Mouse (Mus musculus): ENCODE data around the gene Zfp790. TPM values are rescaled to one million over a fixed set of nuclear protein-coding genes. Genes with fewer than 3 reads are reported as not detected.
A peak's percentile ranks its signal among the peaks of the same experiment; 100 is the strongest.

Zfp790 gene
- polyA plus RNA-seq, 1 experiment from 2014 or later: 9.1 TPM

DNA sequence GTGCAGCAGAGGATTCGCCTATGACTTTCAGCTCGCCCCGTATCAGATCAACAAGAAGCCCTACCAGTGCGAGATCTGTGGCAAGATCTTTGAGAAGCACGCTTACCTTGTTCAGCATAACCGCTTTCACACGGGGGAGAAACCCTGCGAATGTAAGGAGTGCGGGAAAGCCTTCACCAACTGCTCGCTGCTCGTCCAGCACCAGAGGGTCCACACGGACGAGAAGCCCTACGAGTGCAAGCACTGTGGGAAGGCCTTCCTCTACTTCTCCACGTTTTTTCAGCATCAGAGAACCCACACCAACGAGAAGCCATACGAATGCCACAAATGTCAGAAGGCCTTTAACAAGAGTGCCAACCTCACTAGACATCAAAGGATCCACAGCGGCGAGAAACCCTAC lies 39.3 kb upstream of the Zfp790 start:
- H3K4me1 ChIP-seq (ENCODE audit: insufficient read depth, low read depth, low read length): no peaks in the 10 kb centered on the region
- 96% methylated on average over 19 of the region's 19 CpGs for WGBS
- H3K4me3 ChIP-seq (ENCODE audit: low read depth, low read length): no peak overlapping the region
- no peaks in the 10 kb centered on the region for H3K9me3 ChIP-seq (ENCODE audit: low read length)
- H3K36me3 ChIP-seq (ENCODE audit: insufficient read depth, low read length): peaks cover 37% of the 10 kb centered on the region
- no peak for DNase-seq (ENCODE audit: low spot score)
- no peaks in the 10 kb centered on the region for H3K27me3 ChIP-seq (replicated peaks; ENCODE audit: insufficient read depth, low read length)
- H3K4me2 ChIP-seq (replicated peaks; ENCODE audit: low read depth, low read length): no peak overlapping the region
- H3K9ac ChIP-seq (replicated peaks; ENCODE audit: low read depth): no peak overlapping the region
- H3K27ac ChIP-seq (ENCODE audit: low read length): no peak overlapping the region
- no peak for TF ChIP-seq CTCF (IDR thresholded peaks at IDR 0.05)
- TF ChIP-seq EP300 (IDR thresholded peaks at IDR 0.05): no peak
- no peak for ATAC-seq

DNA sequence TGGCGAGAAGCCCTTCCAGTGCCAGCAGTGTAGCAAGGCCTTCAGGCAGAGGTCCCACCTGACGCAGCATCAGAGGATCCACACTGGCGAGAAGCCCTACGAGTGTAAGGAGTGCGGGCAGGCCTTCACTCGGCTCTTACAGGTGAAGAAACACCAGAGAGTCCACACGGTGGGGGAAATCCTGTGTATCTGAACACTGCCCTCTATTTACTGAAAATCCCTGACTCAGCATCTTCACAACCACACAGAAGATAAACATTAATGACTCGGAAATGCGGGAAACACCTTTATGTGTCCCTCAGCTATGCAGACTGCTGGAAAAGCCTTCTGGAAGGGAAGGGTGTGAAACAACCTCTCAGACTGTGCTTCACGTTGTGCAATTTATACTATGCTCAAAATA lies 38.5 kb upstream of the Zfp790 start:
- WGBS: 92% methylated on average over 10 of the region's 10 CpGs
- Histone ChIP-seq H3K36me3 (ENCODE audit: insufficient read depth, low read length) (peaks cover 37% of the 10 kb centered on the region), H3K27me3 (replicated peaks; ENCODE audit: insufficient read depth, low read length) (no peaks in the 10 kb centered on the region)

DNA sequence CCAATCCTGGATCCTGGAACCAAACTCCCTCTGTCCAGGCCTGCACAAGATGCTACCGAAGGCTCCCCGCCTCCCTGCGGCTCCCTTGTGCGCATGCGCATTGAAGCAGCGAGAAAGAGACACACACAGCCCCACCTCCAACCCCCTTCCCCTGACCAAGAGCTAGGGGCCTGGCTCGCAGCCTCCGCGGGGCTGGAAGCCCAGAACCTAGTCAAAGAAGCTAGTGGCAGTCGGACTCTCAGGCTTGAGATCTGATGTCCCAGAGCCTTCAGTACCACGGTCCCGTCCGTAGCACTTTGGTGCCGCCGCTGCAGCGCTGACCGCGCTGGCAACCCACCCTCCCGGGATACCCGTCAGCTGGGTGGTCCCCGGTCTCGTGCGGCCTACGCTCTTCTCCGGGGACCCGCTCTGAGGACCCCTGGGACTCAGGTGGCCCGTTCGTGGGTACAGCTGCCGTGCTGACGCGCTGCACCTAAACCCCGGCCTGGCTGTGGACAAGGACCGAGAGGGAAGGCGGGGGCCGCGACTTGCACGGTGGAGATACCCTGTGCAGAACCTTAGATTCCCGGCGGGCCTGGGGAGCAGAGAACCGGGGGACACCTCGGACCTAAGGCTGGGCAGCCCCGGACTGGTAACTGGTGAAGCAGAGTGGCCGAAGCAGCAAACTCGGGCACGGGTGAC lies 31.9 kb upstream of the Zfp790 start, which contains the start of gene Zfp30:
Zfp30 (plus strand) TSS at position 128 of the 681 bp plus-strand sequence.
- Histone ChIP-seq H3K4me2 (replicated peaks; ENCODE audit: low read depth, low read length) (peak within 1 kb of the TSS; percentile 91), H3K27me3 (replicated peaks; ENCODE audit: insufficient read depth, low read length) (no peaks in the 10 kb centered on the region), H3K9me3 (ENCODE audit: low read length) (no peaks in the 10 kb centered on the region), H3K4me1 (ENCODE audit: insufficient read depth, low read depth, low read length) (no peaks in the 10 kb centered on the region; the same call in 1 of the 2 replicates), H3K27ac (ENCODE audit: low read length) (peak within 1 kb of the TSS; percentile 11; the same call in 1 of the 2 replicates), H3K4me3 (ENCODE audit: low read depth, low read length) (peak within 1 kb of the TSS; percentile 75), H3K9ac (replicated peaks; ENCODE audit: low read depth) (peak within 1 kb of the TSS; percentile 73), H3K36me3 (ENCODE audit: insufficient read depth, low read length) (peaks cover 5% of the 10 kb centered on the region; the same call in 1 of the 2 replicates)
- WGBS: under 1% methylated on average over 45 of the region's 45 CpGs
- TF ChIP-seq EP300 (IDR thresholded peaks at IDR 0.05): no peak
- no peak for TF ChIP-seq CTCF (IDR thresholded peaks at IDR 0.05)
- peak; percentile 92 for DNase-seq (ENCODE audit: low spot score)
- ATAC-seq: peak; percentile 98

More for the DNA sequence above, 38.5 kb upstream of the Zfp790 start:
- ATAC-seq (no peak), DNase-seq (ENCODE audit: low spot score) (no peak)
- no peak for TF ChIP-seq EP300 (IDR thresholded peaks at IDR 0.05)
- TF ChIP-seq CTCF (IDR thresholded peaks at IDR 0.05): no peak
- no peak overlapping the region for H3K4me2 ChIP-seq (replicated peaks; ENCODE audit: low read depth, low read length)
- no peak overlapping the region for H3K27ac ChIP-seq (ENCODE audit: low read length)
- H3K4me3 ChIP-seq (ENCODE audit: low read depth, low read length): no peak overlapping the region
- no peaks in the 10 kb centered on the region for H3K9me3 ChIP-seq (ENCODE audit: low read length)
- no peak overlapping the region for H3K9ac ChIP-seq (replicated peaks; ENCODE audit: low read depth)
- no peaks in the 10 kb centered on the region for H3K4me1 ChIP-seq (ENCODE audit: insufficient read depth, low read depth, low read length)

DNA sequence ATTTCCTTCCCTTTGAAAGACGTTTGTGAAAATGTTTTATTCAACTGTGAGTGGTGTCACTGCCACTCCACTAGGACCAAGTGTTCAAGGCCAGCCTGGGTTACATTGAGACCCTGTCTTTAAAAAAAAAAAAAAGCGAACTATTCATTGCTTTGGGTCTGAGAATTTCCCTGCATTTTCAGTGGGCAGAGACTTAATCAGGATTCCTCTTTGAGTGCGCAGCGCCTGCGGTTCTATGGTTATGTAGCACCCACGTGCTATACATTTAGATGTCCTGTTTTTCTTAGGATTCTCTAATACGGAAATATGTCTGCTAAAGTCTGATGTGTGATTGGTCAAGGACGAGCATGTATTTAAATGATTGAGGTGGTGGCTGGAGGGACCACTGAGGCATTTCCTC lies 30.9 kb upstream of the Zfp790 start:
- Histone ChIP-seq H3K4me1 (ENCODE audit: insufficient read depth, low read depth, low read length) (no peaks in the 10 kb centered on the region; the same call in 1 of the 2 replicates), H3K9ac (replicated peaks; ENCODE audit: low read depth) (0 out of 2 replicates have a peak overlapping the region, but pooled peaks have one; percentile 73), H3K9me3 (ENCODE audit: low read length) (no peaks in the 10 kb centered on the region), H3K27me3 (replicated peaks; ENCODE audit: insufficient read depth, low read length) (no peaks in the 10 kb centered on the region), H3K4me2 (replicated peaks; ENCODE audit: low read depth, low read length) (peak overlapping the region; percentile 91), H3K27ac (ENCODE audit: low read length) (no peak overlapping the region), H3K36me3 (ENCODE audit: insufficient read depth, low read length) (peaks cover 9% of the 10 kb centered on the region; the same call in 1 of the 2 replicates), H3K4me3 (ENCODE audit: low read depth, low read length) (0 out of 2 replicates have a peak overlapping the region, but pooled peaks have one; percentile 2)
- no peak for DNase-seq (ENCODE audit: low spot score)
- 37% methylated on average over 8 of the region's 8 CpGs for WGBS
- ATAC-seq: no peak
- TF ChIP-seq CTCF (IDR thresholded peaks at IDR 0.05): no peak
- no peak for TF ChIP-seq EP300 (IDR thresholded peaks at IDR 0.05)

DNA sequence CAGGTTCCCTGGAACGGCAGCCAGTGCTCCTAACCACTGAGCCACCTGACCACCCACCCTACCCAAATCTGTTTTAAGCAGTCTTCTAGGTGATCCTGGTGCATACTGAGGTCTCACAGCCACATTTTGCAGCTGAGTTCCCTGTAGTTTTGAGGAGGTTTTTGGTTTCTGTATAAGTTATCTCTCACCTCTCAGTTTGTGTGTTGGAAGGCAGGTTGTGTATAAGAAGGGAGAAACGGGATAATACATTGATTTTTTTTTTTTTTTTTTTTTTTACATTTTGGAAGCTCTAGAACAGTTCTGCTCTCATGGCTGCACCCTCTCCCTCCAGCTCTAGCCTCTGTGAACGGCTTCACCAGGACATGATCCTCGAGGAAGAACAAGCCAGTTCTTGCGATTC lies 30.0 kb upstream of the Zfp790 start:
- Histone ChIP-seq H3K4me1 (ENCODE audit: insufficient read depth, low read depth, low read length) (no peaks in the 10 kb centered on the region; the same call in 1 of the 2 replicates), H3K27ac (ENCODE audit: low read length) (no peak overlapping the region), H3K27me3 (replicated peaks; ENCODE audit: insufficient read depth, low read length) (no peaks in the 10 kb centered on the region), H3K36me3 (ENCODE audit: insufficient read depth, low read length) (peaks cover 11% of the 10 kb centered on the region; the same call in 1 of the 2 replicates), H3K9me3 (ENCODE audit: low read length) (no peaks in the 10 kb centered on the region), H3K9ac (replicated peaks; ENCODE audit: low read depth) (no peak overlapping the region), H3K4me3 (ENCODE audit: low read depth, low read length) (no peak overlapping the region), H3K4me2 (replicated peaks; ENCODE audit: low read depth, low read length) (peak overlapping the region; percentile 91)
- 76% methylated on average over 5 of the region's 5 CpGs for WGBS
- DNase-seq (ENCODE audit: low spot score) (no peak), ATAC-seq (no peak)
- TF ChIP-seq EP300 (IDR thresholded peaks at IDR 0.05) (no peak), CTCF (IDR thresholded peaks at IDR 0.05) (no peak)

DNA sequence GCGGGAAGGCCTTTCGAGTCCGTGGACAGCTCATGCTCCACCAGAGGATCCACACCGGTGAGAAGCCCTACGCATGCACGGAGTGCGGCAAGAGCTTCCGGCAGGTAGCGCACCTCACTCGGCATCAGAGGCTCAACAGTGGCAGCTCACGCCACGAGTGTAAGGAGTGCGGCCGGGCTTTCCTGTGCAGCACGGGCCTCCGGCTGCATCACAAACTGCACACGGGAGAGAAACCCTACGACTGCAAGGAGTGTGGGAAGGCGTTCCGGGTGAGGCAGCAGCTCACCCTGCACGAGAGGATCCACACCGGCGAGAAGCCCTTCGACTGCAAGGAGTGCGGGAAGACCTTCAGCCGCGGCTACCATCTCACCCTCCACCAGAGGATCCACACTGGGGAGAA lies 23.0 kb upstream of the Zfp790 start:
- no peak for ATAC-seq
- no peak for TF ChIP-seq CTCF (IDR thresholded peaks at IDR 0.05)
- TF ChIP-seq EP300 (IDR thresholded peaks at IDR 0.05): no peak
- no peak for DNase-seq (ENCODE audit: low spot score)
- Histone ChIP-seq H3K9ac (replicated peaks; ENCODE audit: low read depth) (no peak overlapping the region), H3K4me2 (replicated peaks; ENCODE audit: low read depth, low read length) (no peak overlapping the region), H3K4me1 (ENCODE audit: insufficient read depth, low read depth, low read length) (no peaks in the 10 kb centered on the region), H3K9me3 (ENCODE audit: low read length) (no peaks in the 10 kb centered on the region), H3K27me3 (replicated peaks; ENCODE audit: insufficient read depth, low read length) (no peaks in the 10 kb centered on the region), H3K27ac (ENCODE audit: low read length) (no peak overlapping the region), H3K4me3 (ENCODE audit: low read depth, low read length) (no peak overlapping the region), H3K36me3 (ENCODE audit: insufficient read depth, low read length) (peaks cover 17% of the 10 kb centered on the region; the same call in 1 of the 2 replicates)
- 42% methylated on average over 27 of the region's 27 CpGs for WGBS
